Mouse (Mus musculus): ENCODE measurements at regions not wholly inside any gene's neighbourhood (a gene's known extent, or its start where the extent isn't known, plus 50 kb on each side); places are given as distances from the start of the nearest gene placed in this dataset.
"Not testable (repeated sequence)": the region's sequence is repeated elsewhere in the genome, so short reads cannot be mapped to it uniquely, and the experiment has no call there.

DNA sequence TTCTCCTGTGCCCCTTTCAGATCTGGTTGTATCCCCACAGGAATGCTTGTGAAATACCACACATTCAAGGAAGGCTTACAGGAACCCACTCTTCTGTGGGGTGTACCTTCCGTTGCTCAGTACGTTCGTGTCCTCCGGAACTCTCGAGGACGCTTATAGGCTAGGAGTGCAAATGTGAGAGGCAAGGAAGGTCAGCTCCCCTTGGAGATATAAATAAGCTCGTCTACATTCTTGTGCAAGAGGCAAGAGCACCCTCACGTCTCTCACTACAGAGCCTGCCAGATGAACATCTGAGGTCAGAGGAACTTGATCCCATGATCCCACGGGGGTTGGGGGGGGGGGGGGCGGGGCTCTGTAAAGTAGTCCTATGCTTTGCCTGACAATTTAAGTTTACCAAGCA, 382.0 kb upstream of the Arid1b start:
- H3K27ac ChIP-seq (ENCODE audit: low read depth, low read length) = no peak overlapping the region
- no peaks in the 10 kb centered on the region for H3K27me3 ChIP-seq (ENCODE audit: control insufficient read depth, insufficient read depth, low read length)
- H3K9me3 ChIP-seq (ENCODE audit: control insufficient read depth, low read length) = no peaks in the 10 kb centered on the region
- H3K4me2 ChIP-seq (replicated peaks; ENCODE audit: low read depth, low read length) = no peak overlapping the region
- ATAC-seq (ENCODE audit: low FRiP score) (no peak), DNase-seq (ENCODE audit: low spot score) (no peak)
- H3K4me1 ChIP-seq (replicated peaks; ENCODE audit: control insufficient read depth, insufficient read depth, low read length) = no peaks in the 10 kb centered on the region
- H3K4me3 ChIP-seq (ENCODE audit: low read depth, low read length) = no peak overlapping the region
- 56% methylated on average over 9 of the region's 10 CpGs for WGBS
- H3K9ac ChIP-seq (ENCODE audit: low read depth, low read length) = no peak overlapping the region
- H3K36me3 ChIP-seq (ENCODE audit: control insufficient read depth, insufficient read depth, low read length) = no peaks in the 10 kb centered on the region

DNA sequence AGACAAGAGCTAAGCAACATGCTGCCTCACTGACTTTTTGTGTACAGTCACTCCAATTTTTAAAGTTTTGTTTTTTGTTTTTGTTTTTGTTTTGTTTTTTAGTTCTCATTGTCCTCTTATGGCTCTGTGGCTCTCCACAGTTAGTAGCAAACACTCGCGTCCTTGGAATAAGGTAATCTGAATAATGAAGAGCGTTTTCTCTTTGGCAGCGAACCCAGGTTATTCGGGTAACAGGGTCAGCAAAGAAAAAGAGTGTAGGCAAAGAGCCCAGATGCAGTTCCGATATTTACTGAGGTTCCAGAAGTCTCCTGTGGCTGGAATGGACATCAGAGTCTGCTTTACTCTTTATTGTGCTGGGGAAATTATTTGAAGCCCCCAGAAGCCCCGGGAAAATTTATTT, 381.4 kb upstream of the Arid1b start:
- DNase-seq (ENCODE audit: low spot score) (no peak), ATAC-seq (ENCODE audit: low FRiP score) (no peak)
- Histone ChIP-seq H3K4me1 (replicated peaks; ENCODE audit: control insufficient read depth, insufficient read depth, low read length) (no peaks in the 10 kb centered on the region), H3K4me2 (replicated peaks; ENCODE audit: low read depth, low read length) (no peak overlapping the region), H3K9me3 (ENCODE audit: control insufficient read depth, low read length) (no peaks in the 10 kb centered on the region), H3K36me3 (ENCODE audit: control insufficient read depth, insufficient read depth, low read length) (no peaks in the 10 kb centered on the region), H3K27me3 (ENCODE audit: control insufficient read depth, insufficient read depth, low read length) (no peaks in the 10 kb centered on the region), H3K9ac (ENCODE audit: low read depth, low read length) (no peak overlapping the region), H3K27ac (ENCODE audit: low read depth, low read length) (no peak overlapping the region), H3K4me3 (ENCODE audit: low read depth, low read length) (no peak overlapping the region)
- 92% methylated on average over 7 of the region's 7 CpGs for WGBS

DNA sequence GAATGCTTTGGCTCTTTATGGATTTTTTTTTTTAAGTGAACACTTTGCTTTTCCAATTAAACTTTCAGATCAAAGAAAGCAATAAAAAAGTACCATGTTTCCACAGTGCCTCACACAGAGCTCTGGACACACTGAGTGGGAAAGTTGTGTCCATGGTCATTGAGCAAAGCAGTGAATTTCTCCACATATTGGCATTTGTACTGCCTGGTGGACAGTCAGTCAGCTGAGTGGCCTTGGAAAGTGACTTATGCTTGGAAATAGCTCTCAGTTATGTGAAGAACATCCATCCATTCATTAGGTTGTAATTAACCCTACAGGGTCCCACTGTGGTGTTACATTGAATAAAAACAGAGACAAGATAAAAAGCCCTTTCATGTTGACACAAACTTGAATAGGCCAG, 373.8 kb upstream of the Arid1b start:
- Histone ChIP-seq H3K9me3 (ENCODE audit: control insufficient read depth, low read length) (no peaks in the 10 kb centered on the region), H3K4me3 (ENCODE audit: low read depth, low read length) (no peak overlapping the region), H3K27me3 (ENCODE audit: control insufficient read depth, insufficient read depth, low read length) (no peaks in the 10 kb centered on the region), H3K36me3 (ENCODE audit: control insufficient read depth, insufficient read depth, low read length) (no peaks in the 10 kb centered on the region), H3K4me1 (replicated peaks; ENCODE audit: control insufficient read depth, insufficient read depth, low read length) (no peaks in the 10 kb centered on the region), H3K27ac (ENCODE audit: low read depth, low read length) (no peak overlapping the region), H3K9ac (ENCODE audit: low read depth, low read length) (no peak overlapping the region), H3K4me2 (replicated peaks; ENCODE audit: low read depth, low read length) (no peak overlapping the region)
- ATAC-seq (ENCODE audit: low FRiP score) = no peak
- no peak for DNase-seq (ENCODE audit: low spot score)

DNA sequence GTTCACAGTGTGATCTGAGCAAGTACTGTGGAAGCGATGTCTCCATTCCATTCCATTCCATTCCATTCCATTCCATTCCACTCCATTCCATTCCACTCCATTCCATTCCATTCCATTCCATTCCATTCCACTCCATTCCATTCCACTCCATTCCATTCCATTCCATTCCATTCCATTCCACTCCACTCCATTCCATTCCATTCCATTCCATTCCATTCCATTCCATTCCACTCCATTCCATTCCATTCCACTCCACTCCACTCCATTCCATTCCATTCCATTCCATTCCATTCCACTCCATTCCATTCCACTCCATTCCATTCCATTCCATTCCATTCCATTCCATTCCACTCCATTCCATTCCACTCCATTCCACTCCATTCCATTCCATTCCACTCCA, 368.0 kb upstream of the Arid1b start:
- H3K36me3 ChIP-seq (ENCODE audit: control insufficient read depth, insufficient read depth, low read length); DNase-seq (ENCODE audit: low spot score); ATAC-seq (ENCODE audit: low FRiP score); H3K4me3 ChIP-seq (ENCODE audit: low read depth, low read length); H3K9ac ChIP-seq (ENCODE audit: low read depth, low read length); H3K9me3 ChIP-seq (ENCODE audit: control insufficient read depth, low read length); H3K4me1 ChIP-seq (replicated peaks; ENCODE audit: control insufficient read depth, insufficient read depth, low read length); H3K27ac ChIP-seq (ENCODE audit: low read depth, low read length); H3K4me2 ChIP-seq (replicated peaks; ENCODE audit: low read depth, low read length); H3K27me3 ChIP-seq (ENCODE audit: control insufficient read depth, insufficient read depth, low read length): not testable (repeated sequence)
- 91% methylated on average over 1 of the region's 1 CpGs for WGBS

DNA sequence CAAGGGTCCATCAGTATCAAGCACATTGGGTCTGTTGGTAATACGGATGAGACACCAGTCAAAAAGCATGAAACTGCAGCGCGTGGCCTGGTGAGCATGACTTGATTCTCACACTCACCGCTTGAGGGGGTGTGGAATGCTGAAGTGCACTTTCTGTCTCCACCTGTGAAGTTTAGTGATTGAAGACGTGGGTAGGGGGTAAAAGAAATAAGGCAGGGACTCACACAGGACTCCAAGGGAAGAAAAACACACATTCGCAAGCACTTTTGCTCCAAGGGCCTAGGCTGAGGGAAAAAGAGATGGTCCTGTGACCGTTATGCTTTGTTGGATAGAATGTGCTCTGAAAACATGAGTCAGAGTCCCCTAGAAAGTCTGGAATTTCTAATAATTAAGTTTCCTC, 366.6 kb upstream of the Arid1b start:
- Histone ChIP-seq H3K4me3 (ENCODE audit: low read depth, low read length) (no peak overlapping the region), H3K9ac (ENCODE audit: low read depth, low read length) (no peak overlapping the region), H3K27ac (ENCODE audit: low read depth, low read length) (no peak overlapping the region), H3K9me3 (ENCODE audit: control insufficient read depth, low read length) (no peaks in the 10 kb centered on the region), H3K4me1 (replicated peaks; ENCODE audit: control insufficient read depth, insufficient read depth, low read length) (no peaks in the 10 kb centered on the region), H3K36me3 (ENCODE audit: control insufficient read depth, insufficient read depth, low read length) (no peaks in the 10 kb centered on the region), H3K4me2 (replicated peaks; ENCODE audit: low read depth, low read length) (no peak overlapping the region), H3K27me3 (ENCODE audit: control insufficient read depth, insufficient read depth, low read length) (no peaks in the 10 kb centered on the region)
- no peak for DNase-seq (ENCODE audit: low spot score)
- ATAC-seq (ENCODE audit: low FRiP score) = no peak
- WGBS = 75% methylated on average over 7 of the region's 7 CpGs

DNA sequence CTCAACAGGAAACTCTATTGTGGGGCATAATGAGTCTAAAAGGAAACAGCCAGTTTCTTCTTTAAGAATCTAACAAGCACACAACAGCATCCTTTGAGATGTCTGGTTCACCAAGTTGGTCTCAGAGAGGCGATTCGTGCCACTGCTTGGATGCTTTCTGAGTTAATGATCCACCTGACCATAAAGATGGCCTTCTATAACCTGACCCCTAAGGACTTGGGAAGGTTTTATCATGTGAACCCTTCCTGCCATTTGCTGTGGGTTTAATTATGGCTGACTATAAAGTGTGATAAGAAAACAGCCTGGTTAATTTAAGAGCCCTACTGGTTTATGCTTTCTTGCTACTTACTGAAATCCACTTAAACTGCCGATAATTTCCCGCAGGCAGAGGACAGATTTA, 363.0 kb upstream of the Arid1b start:
- H3K27me3 ChIP-seq (ENCODE audit: control insufficient read depth, insufficient read depth, low read length) = no peaks in the 10 kb centered on the region
- 84% methylated on average over 4 of the region's 4 CpGs for WGBS
- no peaks in the 10 kb centered on the region for H3K4me1 ChIP-seq (replicated peaks; ENCODE audit: control insufficient read depth, insufficient read depth, low read length)
- no peak overlapping the region for H3K4me2 ChIP-seq (replicated peaks; ENCODE audit: low read depth, low read length)
- ATAC-seq (ENCODE audit: low FRiP score) = no peak
- H3K9me3 ChIP-seq (ENCODE audit: control insufficient read depth, low read length) = no peaks in the 10 kb centered on the region
- H3K4me3 ChIP-seq (ENCODE audit: low read depth, low read length) = no peak overlapping the region
- no peak overlapping the region for H3K9ac ChIP-seq (ENCODE audit: low read depth, low read length)
- no peak for DNase-seq (ENCODE audit: low spot score)
- H3K36me3 ChIP-seq (ENCODE audit: control insufficient read depth, insufficient read depth, low read length) = no peaks in the 10 kb centered on the region
- no peak overlapping the region for H3K27ac ChIP-seq (ENCODE audit: low read depth, low read length)

DNA sequence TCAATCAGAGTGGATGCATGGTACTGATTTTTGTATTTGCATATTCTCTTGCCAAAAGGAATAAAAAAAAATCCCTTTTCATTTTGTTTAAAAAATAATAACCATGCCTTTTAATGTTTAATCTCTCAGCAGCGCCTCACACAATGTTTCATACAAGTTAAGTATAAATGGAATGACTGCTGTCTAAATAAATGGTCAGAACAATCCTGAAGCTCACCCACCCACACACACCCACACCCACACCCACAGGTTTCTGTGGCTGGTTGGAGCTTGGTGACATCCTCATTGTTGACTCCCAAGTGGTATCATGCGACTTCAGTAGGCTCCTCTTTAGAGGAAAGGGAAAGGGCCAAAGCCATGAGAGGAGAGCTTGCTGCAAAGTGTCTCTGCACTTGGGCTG, 361.6 kb upstream of the Arid1b start:
- Histone ChIP-seq H3K4me3 (ENCODE audit: low read depth, low read length) (no peak overlapping the region), H3K9me3 (ENCODE audit: control insufficient read depth, low read length) (no peaks in the 10 kb centered on the region), H3K27me3 (ENCODE audit: control insufficient read depth, insufficient read depth, low read length) (no peaks in the 10 kb centered on the region), H3K27ac (ENCODE audit: low read depth, low read length) (no peak overlapping the region), H3K9ac (ENCODE audit: low read depth, low read length) (no peak overlapping the region), H3K4me2 (replicated peaks; ENCODE audit: low read depth, low read length) (no peak overlapping the region), H3K4me1 (replicated peaks; ENCODE audit: control insufficient read depth, insufficient read depth, low read length) (no peaks in the 10 kb centered on the region), H3K36me3 (ENCODE audit: control insufficient read depth, insufficient read depth, low read length) (no peaks in the 10 kb centered on the region)
- no peak for ATAC-seq (ENCODE audit: low FRiP score)
- no peak for DNase-seq (ENCODE audit: low spot score)
- 92% methylated on average over 2 of the region's 2 CpGs for WGBS

DNA sequence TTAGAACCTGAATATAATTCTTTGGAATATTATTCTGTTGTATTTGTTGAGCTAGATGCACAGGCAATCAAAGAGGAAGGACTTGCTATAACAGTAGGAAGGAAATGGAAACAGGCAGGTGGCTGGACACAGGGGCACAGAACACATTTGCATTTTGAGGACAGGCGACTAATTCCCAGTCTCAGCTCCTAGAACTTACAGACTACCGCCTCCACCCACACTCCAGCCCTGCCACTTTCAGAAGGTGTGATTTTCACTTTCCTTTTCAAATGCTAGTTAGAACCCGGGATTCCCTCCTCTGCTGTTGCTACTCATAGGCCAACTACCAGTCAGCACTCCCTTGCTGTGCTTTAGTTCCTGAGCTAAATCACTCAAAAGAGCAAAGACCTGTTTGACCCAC, 360.4 kb upstream of the Arid1b start:
- no peak overlapping the region for H3K27ac ChIP-seq (ENCODE audit: low read depth, low read length)
- 50% methylated on average over 3 of the region's 3 CpGs for WGBS
- DNase-seq (ENCODE audit: low spot score) (no peak), ATAC-seq (ENCODE audit: low FRiP score) (no peak)
- no peak overlapping the region for H3K4me3 ChIP-seq (ENCODE audit: low read depth, low read length)
- no peaks in the 10 kb centered on the region for H3K36me3 ChIP-seq (ENCODE audit: control insufficient read depth, insufficient read depth, low read length)
- no peaks in the 10 kb centered on the region for H3K27me3 ChIP-seq (ENCODE audit: control insufficient read depth, insufficient read depth, low read length)
- no peak overlapping the region for H3K9ac ChIP-seq (ENCODE audit: low read depth, low read length)
- H3K9me3 ChIP-seq (ENCODE audit: control insufficient read depth, low read length) = no peaks in the 10 kb centered on the region
- H3K4me1 ChIP-seq (replicated peaks; ENCODE audit: control insufficient read depth, insufficient read depth, low read length) = no peaks in the 10 kb centered on the region
- H3K4me2 ChIP-seq (replicated peaks; ENCODE audit: low read depth, low read length) = no peak overlapping the region

DNA sequence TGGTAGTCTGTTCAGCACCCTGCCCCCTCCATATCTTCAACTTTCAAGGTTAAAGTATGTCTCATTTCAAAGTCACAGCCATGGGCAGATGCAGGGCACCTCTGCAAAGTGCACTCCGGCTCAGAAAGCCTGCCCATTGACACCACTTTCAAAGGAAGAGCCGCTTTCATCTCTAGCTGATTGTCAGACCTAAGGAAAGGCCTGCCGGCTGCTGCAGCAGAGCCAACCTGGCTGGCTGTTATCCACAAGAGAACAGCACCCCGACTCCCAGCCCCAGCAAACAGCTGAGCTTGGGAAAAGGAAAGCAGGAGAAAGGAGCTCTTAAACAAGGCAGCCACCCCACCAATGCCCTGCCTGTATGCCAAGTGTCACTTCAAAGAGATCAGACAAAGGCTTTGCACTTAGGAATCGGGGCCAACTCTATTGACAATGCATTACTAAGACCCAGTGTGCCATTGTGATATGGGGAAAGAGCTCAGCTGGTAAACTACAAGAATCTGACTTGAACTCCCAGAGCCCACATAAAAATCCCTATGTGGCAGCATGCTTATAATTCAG, 357.3 kb upstream of the Arid1b start:
- ATAC-seq (ENCODE audit: low FRiP score) (no peak), DNase-seq (ENCODE audit: low spot score) (no peak)
- H3K27ac ChIP-seq (ENCODE audit: low read depth, low read length) = no peak overlapping the region
- no peaks in the 10 kb centered on the region for H3K9me3 ChIP-seq (ENCODE audit: control insufficient read depth, low read length)
- no peaks in the 10 kb centered on the region for H3K4me1 ChIP-seq (replicated peaks; ENCODE audit: control insufficient read depth, insufficient read depth, low read length)
- H3K4me2 ChIP-seq (replicated peaks; ENCODE audit: low read depth, low read length) = no peak overlapping the region
- 33% methylated on average over 5 of the region's 5 CpGs for WGBS
- no peaks in the 10 kb centered on the region for H3K36me3 ChIP-seq (ENCODE audit: control insufficient read depth, insufficient read depth, low read length)
- H3K27me3 ChIP-seq (ENCODE audit: control insufficient read depth, insufficient read depth, low read length) = no peaks in the 10 kb centered on the region
- H3K4me3 ChIP-seq (ENCODE audit: low read depth, low read length) = no peak overlapping the region
- no peak overlapping the region for H3K9ac ChIP-seq (ENCODE audit: low read depth, low read length)

Measured in hindbrain, embryonic 11.5 days (tissue).